Mouse (Mus musculus): ENCODE results near the gene Ifi27.
A peak's percentile ranks its signal among the peaks of the same experiment; 100 is the strongest.
"Not testable (repeated sequence)": the region's sequence is repeated elsewhere in the genome, so short reads cannot be mapped to it uniquely, and the experiment has no call there.

Ifi27 gene

DNA sequence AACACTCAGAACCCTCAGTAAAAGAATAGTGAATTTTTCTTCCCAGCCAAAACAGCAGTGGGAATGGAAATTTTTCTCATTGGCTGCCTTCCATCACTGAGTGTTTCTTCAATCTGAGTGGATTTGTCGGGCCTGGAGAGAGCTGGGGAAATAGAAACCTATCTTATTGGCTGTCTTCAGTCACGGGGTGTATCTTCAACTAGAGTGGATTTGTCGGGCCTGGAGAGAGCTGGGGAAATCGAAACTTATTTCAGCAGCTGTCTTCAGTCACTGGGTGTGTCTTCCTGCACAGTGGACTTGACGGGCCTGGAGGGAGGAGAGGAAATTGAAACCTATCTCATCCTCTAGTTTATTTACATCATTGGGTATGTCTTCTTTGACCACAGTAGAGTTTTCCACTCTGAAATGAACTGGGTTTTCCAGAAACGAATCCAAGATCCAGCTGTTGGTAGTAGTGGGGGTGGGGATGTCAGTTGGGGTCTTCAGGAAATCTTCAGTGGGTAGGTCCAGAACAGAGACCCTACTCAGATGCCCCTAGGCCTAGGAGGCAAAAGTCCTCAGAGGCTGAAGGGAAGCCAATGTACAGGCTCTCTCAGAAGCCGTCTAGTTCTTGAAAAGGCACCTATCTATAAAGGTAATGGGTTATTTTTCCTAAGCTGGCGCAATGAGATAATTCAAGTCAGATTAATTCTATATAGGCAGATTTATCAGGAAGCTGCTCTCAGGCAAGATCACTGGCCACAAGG, at the start of gene Ifi27:
Gene Ifi27, plus strand, starts transcription at position 226 of the 746 bp plus-strand sequence.
- peak; percentile 18 for DNase-seq (ENCODE audit: low read depth, low spot score)

DNA sequence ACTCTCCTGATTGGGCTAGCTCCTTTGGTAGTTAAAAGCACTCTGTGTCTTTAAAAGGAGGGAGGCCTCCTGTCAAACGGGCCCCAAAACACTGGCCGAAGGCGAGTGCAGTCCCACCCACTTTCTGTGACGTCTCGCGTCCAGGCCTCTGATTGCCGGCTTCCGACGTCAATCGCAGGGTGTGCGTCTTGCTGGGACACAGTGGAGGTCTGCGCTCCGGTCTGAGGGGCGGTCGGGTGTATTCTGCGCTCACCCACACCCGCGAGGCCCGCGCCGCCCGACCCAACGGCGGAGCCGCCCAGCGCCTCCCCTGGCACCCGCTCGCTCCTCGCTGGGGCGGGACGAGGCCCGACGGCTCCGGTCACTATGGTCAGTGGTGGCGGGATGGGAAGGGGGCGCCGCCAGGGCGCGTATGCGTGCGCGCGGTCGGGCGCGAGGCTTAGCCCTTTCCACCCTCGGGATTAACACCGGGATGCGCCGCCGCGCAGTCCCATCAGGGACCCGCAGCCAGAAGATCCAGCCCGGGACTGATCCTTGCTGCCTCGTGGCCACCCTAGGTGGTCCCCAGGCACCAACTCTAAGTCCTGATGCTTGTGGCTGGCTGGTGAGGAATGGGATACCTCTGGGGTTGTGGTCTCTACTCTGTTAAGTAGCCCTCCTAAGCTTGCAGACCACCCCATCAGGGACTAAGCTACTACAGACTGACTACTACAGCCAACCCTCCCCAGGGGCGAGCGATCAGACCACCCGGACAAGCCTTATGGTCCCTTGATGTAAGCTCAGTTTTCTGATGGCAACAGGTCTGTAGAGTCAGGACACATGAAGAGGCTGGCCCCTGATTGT, 45.3 kb upstream of the Ifi27 start, which contains the start of gene Otub2:
Gene Otub2, plus strand, starts transcription at position 178 of the 843 bp plus-strand sequence.
- DNase-seq (ENCODE audit: low read depth, low spot score), result peak; percentile 96

DNA sequence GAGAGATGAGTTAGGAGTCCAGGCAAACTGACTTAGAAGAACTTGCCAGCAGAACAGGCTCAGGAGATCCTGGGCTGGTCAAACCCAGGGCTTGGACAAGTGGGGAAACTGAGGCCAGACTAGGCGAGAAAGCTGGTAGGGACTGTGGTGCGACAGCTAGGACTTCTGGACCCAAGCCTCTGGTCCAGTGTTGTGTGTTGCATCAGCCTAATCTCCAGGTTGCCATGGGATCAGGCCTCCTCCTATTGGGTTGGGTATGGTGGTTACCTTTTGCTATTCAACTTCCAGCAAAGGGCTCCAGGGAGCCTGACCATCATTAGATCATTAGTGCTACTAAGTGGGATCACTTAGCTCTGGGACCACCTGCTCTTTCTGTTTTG, 44.7 kb upstream of the Ifi27 start:
- DNase-seq (ENCODE audit: low read depth, low spot score), result no peak

DNA sequence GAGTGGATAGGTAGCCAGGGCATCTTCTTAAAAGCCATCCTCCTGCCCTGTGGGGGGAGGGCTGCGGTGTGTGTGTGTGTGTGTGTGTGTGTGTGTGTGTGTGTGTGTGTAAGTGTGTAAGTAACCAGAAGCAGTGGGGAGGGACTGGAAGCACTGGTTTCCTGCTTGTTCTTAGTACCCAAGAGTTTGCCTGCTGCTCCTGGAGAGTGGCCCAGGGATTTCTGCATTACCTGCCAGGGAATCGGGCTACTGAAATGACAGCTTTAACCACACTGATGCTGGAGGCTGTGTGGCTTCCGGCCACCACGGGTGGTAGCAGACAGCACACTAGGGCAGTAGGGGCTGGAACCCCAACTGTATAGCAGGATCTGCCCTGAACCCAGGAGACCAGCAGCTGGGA, 44.0 kb upstream of the Ifi27 start:
- DNase-seq (ENCODE audit: low read depth, low spot score), result no peak

DNA sequence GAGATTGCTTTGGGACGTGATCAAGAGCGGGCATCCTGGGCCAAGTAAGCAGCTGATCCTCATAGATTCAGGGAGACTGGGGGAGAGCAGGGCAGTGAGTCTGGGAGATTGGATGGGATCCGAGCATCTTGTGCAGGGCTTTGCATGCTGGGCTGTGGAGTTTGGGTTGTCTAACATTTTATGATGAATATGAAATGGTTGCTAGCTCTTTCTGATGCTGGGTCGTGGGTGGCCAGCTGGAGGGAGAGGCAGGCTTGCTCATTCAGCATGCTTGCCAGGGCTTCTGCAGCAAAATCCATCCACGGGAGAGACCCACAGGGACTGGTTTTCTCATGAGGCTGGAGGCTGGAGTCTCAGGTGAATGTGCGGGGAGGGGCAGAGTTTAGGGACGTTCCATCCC, 42.9 kb upstream of the Ifi27 start:
- DNase-seq (ENCODE audit: low read depth, low spot score), result no peak

DNA sequence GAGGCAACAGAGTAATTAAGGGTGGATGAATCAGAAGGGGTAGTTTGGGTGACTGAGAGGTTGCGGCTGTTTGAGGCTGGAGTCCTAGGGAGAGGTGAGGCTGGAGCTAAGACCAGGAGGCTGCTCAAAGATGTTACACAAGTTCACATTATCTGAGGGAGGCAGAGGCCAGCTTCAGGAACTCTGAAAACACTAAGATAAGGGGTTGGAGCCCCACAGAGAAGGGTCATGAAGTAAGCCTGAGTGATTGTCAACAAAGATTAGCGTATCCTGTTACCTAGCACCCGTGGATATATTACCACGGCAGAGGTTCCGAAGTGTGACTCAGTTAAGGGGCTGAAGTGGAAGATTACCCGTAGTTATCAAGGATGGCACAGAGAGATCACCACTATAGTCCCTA, 40.5 kb upstream of the Ifi27 start:
- no peak for DNase-seq (ENCODE audit: low read depth, low spot score)

DNA sequence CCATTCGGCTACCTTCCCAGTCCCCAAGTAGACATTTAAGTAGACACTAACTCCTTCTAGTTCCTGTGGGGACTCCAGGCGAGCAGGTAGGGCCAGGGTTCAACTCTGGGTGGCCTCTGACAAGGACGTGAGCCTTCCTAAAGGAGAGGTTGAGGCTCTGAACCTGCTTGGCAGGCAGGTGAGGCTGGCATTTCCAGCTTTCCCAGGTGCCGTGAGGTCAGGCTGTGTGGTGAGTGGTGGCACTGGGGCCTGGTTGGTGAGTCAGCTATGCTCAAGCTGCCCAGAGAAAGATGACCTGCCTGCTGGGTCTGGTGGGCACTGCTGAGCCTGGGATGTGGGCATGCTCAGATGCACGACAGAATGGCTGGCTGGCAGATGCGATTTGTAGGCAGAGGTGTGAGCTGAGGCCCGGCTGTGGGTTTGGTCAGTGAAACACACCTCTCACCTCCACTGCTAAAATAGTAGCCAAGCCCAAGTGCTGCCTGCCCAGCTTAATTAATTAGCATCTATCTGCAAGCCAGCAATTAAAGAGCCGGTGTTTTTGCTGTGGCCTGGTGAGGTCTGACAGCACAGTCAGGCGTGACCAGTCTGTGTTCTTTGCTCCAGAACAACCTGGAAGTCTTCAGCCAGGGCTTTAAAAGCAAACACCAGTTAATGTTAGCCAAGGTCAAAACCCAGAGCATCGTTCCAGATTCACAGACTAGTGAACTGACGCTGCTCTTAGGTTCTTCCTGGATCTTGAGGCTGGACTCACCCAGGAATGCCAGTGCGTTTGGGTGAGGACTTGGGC, 38.3 kb upstream of the Ifi27 start:
- DNase-seq (ENCODE audit: low read depth, low spot score), result no peak

DNA sequence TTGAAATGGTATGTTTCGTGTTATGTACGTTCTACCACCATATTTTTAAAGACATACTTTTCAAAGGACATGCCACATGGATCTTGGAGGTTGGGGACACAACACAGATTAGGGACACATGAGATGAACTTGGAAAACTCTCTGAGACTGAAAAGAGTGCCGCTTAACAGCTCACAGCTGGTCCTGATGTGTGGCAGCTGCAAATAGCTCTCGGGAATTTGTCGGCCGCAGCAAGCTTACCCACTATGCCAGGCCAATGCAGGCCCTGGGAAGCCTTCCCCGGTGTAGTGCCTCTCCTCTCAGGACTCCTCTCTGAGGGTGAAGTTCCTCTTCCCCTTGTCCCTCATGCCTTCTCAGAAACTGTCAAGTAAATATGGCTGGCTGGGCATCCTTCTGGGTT, 37.3 kb upstream of the Ifi27 start:
- no peak for DNase-seq (ENCODE audit: low read depth, low spot score)

DNA sequence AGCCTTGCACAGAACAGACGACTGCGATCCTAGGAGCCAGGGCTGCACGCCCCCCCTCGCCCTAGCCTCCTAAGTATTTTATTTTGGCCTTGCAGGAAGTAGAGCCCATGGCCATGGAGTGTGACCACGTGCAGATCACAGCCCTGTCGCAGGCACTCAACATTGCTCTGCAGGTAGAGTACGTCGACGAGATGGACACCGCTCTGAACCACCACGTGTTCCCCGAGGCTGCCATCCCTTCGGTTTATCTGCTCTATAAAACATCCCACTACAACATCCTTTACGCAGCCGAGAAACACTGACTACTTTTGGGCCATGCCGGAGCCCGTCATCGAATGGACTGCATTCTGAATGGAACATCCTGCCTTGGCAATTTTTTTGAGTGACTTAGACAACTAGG, 29.9 kb upstream of the Ifi27 start:
- no peak for DNase-seq (ENCODE audit: low read depth, low spot score)

DNA sequence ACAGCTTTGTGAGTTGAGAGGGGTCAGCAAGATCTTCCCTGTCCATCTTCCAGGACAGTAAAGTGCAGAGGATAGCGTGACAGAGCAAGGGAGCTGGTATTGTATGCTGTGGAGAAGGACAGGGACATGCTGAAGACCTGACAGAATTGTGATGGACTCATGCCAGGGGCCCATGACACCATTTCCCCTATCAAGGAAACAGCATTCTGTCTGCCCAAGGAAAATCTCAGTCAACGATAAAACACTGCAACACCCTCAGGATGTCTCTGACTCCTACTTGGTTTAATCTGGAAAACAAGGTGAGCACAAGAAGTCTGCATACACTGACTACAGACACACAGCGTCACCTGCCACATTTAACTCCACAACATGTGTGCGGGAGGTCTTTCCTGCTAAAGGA, 26.3 kb upstream of the Ifi27 start, which contains the start of gene 9330161L09Rik:
Gene 9330161L09Rik, minus strand, starts transcription at position 101 of the 400 bp plus-strand sequence.
- no peak for DNase-seq (ENCODE audit: low read depth, low spot score)

DNA sequence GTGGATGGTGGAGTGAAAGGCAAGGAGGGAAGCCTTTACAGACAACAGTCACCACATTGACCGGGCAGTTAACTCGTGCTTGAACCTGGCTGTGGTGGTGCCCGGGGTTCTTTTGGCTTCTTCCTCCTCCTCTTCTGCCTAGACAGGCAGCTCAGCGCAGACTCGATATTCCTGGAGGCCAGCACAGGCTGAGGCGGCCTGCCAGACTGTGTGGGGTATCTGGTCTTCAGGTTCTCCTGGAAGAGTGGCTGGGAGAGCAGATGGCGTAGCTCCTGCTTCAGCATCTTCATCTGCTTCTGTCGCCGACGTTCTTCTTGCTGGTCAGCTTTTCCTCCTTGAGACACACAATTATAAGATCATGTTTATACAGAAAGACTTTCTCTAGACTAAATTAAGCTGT, 25.9 kb upstream of the Ifi27 start:
- DNase-seq (ENCODE audit: low read depth, low spot score), result no peak

DNA sequence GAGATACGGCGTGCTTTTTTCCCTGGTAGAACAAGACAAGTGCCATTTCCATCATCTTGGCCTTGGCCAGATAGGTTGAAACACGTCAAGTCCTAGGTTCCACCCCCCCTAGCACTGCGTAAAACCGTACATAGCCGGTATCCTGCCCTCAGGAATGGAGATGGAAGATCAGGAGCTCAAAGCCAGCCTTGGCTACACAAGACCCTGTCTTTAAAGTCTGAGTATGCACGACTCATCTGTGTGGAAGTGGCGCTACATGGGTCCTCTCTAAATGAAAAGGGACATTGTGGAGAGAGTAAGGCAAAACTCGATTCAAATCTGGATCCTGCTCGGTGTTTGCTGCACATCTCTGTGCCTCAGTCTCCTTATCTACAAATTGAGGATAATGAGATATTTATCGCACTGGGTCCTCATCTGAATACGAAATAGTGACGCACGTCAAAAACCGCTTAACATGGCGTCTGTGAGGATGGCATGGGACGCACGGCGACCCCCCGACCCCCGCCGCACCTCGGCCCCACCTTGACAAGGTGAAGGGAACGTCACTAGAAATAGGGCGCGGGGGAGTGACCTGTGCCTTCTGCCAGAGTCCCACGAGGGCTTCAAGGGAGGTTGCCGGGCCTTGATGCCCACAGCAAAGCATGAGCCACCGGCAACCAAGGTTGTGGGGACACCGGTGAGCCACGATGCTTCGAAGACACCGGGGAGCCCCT, 8.8 kb upstream of the Ifi27 start:
- no peak for DNase-seq (ENCODE audit: low read depth, low spot score)

DNA sequence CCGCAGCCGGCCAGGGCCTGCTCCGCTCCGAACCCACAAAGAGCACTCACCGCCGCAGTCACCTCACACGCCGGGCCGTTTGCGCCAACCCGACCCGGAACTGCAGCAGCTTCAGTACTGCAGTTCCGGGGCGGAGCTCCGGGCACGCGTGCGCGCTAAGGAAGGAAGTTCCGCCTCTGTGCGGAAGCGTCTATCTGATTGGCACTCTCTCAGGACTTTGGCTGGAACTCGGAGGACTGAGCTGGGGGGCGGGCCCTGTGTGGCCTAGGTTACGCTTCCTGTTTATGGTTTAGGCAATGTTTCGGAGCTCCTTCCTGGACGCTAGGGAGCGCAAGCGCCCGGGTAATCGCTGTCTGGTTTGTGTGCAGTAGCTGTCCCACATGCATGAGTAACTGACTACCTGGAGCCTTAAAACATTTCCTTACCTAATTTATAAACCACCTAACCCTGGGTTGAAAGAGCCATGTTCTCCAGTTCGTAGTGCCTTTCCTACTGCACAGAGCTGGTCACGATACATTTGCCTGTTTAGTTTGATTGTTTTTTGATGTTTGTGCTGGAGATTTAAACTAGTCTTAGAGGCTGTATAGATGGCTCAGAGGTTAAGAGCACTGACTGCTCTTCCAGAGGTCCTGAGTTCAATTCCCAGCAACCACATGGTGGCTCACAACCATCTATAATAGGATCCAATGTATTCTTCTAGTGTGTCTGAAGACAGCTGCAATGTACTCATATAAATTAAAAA, 8.1 kb upstream of the Ifi27 start, which contains the start of gene Ddx24:
Gene Ddx24, minus strand, starts transcription at position 102 of the 742 bp plus-strand sequence.
- DNase-seq (ENCODE audit: low read depth, low spot score), result peak; percentile 99

DNA sequence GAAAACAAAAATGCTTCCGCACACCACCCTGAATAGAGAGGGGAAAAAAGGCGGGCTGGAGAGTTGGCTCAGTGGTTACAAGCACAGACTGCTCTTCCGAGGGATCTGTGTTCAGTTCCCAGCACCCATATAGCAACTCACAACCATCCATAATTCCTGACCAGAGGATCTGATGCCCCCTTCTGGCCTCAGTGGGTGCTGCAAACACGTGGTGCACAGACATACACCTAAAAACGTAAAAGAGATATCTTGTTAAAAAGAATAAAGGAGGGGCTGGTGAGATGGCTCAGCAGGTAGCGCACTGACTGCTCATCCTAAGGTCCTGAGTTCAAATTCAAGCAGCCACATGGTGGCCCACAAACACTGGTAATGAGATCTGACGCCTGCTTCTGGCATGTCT, 7.3 kb upstream of the Ifi27 start:
- peak; percentile 32 for DNase-seq (ENCODE audit: low read depth, low spot score)

DNA sequence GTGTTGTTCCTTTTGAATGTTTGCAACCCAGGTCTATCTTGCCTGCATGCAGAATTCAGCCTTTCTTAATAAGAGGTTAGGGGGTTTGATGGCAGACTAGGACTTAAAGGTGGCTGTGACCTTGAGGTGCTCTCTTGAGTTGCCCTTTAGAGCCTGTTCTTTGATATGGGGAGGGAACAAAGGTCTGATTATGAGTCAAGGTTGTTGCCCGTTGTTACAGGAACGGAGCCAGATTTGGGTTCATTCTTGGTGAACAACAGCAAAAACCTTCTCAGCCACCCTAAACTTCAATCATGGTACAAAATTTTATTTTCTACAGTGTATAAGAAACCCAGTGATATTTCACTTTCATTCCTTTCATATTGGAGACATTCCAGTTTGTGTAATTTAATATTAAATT, 581 bp upstream of the Ifi27 start:
- no peak for DNase-seq (ENCODE audit: low read depth, low spot score)

DNA sequence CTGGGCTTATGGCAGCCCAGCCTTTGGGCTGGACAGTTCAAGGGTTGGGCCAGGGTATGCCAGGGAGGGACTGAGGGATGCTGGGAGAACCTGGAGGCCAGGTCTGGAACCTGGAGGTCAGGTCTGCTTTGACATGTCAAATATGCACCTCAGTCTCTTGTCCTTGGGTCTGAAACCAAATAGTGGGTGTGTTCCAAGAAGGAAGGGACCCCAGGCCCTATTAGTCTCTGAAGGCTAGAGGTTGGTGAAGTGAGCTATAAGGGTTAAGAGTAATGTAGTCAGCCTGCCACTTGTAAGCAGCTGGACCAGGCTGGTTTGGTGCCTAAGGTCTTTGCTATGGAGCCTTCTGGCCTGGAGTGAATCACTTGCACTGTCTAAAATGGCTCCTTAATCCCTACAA, 850 bp downstream of the Ifi27 start:
- DNase-seq (ENCODE audit: low read depth, low spot score), result no peak

DNA sequence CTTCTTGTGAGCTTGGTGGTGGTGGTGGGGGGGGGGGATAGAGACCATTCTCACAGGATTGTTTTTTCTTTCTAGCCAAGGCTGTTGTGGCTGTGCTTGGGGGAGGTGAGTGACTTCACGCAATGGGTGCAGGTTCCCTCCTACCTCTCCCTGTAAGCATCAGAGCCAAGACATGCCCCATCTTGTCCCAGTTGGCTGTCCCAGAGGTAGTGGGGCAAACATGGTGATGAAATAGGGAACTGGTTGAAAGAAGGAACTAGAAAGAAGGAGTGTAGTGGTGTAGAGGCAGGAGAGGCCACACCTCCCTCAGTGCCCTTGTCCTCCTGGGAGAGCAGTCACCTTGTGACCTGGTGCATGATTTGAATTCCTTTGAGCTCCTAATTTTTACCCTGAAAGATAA, 3.6 kb downstream of the Ifi27 start:
- DNase-seq (ENCODE audit: low read depth, low spot score), result no peak

DNA sequence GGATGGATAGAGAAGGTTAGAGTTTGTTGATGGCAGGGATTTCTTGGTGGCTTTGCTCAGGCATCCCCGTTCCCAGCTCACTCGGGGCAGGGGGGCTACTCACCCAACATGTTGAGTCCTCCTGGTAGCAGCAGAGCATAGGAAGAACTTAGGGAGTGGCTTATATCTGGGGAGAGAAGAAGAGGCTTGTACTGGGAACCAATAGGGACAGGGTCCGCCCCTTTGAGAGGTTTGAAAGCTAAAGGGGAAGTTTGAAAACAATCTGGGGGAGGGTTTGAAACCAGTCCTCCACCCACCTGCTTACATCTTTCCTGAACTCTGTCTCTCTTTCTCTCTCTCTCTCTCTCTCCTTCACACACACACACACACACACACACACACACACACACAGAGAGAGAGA, 9.5 kb downstream of the Ifi27 start, which contains the start of gene Ifi27l2a:
Gene Ifi27l2a, minus strand, starts transcription at position 157 of the 400 bp plus-strand sequence.
- no peak for DNase-seq (ENCODE audit: low read depth, low spot score)

DNA sequence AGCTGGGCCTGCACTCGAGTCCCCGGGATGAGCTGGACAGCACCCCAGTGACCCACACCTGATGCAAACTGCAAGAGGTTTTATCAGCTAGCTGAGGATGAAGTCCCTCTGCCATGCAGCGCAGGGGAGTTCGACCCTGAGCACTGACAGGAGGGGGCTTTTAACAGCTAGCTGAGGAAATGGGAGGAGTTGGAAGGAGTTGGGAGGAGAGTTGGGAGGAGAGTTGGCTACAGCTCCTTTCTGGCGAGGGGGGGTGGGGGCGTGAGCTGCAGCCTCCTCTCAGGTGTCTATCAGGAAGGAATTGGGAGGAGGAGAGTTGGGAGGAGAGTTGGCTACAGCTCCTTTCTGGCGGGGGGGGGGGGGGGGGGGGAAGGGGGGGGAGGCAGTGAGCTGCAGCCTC, 10.2 kb downstream of the Ifi27 start:
- DNase-seq (ENCODE audit: low read depth, low spot score), result not testable (repeated sequence)

DNA sequence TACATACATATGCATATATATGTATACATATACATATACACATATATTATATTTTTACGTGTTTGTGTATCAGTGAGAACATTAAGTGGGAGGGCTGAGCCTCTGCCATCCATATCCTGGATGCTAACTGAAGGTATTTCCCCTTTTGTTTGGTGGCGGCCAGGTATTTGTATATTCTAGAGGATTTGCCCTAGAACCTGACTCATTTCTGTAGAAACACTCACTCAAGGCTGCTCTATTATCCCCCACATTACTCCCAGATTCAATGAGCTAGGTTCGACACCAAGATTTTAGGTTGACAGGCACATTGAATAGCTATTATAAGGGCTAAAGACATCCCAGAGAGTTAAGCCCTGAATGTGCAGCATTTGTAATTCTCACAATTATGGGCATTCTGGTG, 11.0 kb downstream of the Ifi27 start:
- DNase-seq (ENCODE audit: low read depth, low spot score), result no peak

DNA sequence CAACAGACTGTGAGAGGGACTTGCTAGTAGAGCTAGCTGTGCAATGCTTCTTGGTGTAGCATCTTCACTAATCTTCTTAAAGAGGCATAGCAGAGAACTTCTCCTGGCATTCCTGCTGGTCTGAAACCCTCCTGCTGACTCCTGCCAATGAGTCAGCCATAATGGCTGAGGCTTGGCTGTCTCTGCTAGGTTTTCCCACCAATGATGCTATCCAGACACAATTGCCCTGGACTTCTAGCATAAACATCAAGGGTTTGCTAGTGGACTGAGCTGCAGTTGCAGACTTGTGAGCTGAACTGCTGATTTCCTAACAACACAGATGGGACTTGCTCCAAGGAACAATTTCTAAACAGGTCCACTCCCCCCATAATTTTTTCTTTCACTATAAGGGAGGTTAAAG, 19.4 kb downstream of the Ifi27 start:
- DNase-seq (ENCODE audit: low read depth, low spot score), result no peak

Measured in ES-CJ7 (cell line).